Mouse (Mus musculus): Measurements from ENCODE around the gene Lce1g. TPM values are rescaled to one million over a fixed set of nuclear protein-coding genes. Genes with fewer than 3 reads are reported as not detected.

The Lce1g gene
- polyA plus RNA-seq (2016; fragmentation: Nextera tagmentation; extraction: Ambion mirVana) = not detected in 2 replicates

DNA sequence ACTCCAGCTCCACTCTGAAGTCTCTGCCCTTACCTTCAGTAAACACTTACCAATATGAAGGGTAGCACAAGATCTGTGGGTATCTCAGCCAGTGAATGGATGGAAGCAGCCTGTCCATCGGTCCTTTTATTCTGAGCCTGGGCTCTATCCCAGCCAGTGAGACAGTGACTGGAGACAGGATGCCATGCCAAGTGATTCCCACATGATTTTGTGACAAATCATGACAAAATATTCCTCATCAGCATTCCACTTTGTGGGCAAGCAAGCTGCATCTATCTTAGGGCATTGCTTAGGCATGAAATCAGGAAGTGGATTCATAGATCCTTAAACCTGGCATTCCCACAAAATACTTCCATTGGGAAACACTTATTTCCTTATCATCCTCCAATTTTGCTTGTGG lies at the start of gene Lce1g:
Lce1g (minus strand) TSS at position 101 of the 400 bp plus-strand sequence.
- no peak within 1 kb of the TSS for H3K27ac ChIP-seq
- H3K4me1 ChIP-seq = no peaks in the 10 kb centered on the region
- no peaks in the 10 kb centered on the region for H3K36me3 ChIP-seq
- no peaks in the 10 kb centered on the region for H3K27me3 ChIP-seq (ENCODE audit: insufficient read depth, poor library complexity, severe bottlenecking)
- no peak for DNase-seq (ENCODE audit: low spot score)
- no peaks in the 10 kb centered on the region for H3K9me3 ChIP-seq
- 88% methylated on average over 1 of the region's 1 CpGs for WGBS
- H3K4me3 ChIP-seq = no peak within 1 kb of the TSS

DNA sequence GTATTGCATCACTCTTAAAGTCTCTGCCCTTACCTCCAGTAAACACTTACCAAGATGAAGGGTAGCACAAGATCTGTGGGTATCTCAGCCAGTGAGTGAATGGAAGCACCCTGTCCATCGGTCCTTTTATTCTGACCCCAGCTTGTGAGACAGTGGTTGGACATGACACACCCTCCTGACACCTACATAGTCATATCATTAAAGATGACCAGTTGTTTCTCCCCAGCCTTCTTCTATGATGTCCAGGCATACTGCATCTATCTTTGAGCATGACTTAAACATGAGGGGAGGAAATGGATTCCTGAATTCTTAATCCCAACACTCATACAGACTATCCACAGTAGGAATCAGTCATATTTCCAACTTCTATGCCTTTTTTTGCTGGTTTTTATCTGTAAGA lies 38.3 kb upstream of the Lce1g start, which contains the start of gene Lce1j:
Lce1j (minus strand) TSS at position 101 of the 400 bp plus-strand sequence.
- H3K4me1 ChIP-seq = no peaks in the 10 kb centered on the region
- no peaks in the 10 kb centered on the region for H3K36me3 ChIP-seq
- no peak within 1 kb of the TSS for H3K4me3 ChIP-seq
- WGBS = 76% methylated on average over 1 of the region's 1 CpGs
- no peak within 1 kb of the TSS for H3K27ac ChIP-seq
- H3K9me3 ChIP-seq = no peaks in the 10 kb centered on the region
- no peak for DNase-seq (ENCODE audit: low spot score)
- no peaks in the 10 kb centered on the region for H3K27me3 ChIP-seq (ENCODE audit: insufficient read depth, poor library complexity, severe bottlenecking)

DNA sequence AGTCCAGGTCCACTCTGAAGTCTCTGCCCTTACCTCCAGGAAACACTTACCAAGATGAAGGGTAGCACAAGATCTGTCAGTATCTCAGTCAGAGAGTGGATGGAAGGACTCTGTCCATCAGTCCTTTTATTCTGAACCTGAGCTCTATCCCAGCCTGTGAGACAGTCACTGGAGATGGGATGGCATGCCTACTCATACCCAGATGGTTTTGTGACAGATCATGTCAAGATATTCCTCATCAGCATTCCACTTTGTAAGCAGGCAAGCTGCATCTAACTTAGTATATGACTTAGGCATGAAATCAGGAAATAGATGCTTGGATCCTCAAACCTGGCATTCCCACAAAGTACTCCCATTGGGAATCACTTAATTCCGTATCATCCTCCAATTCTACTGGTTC lies 26.7 kb upstream of the Lce1g start, which contains the start of gene Lce1i:
Lce1i (minus strand) TSS at position 101 of the 400 bp plus-strand sequence.
- 67% methylated on average over 1 of the region's 1 CpGs for WGBS
- DNase-seq (ENCODE audit: low spot score) = no peak
- Histone ChIP-seq H3K4me1 (no peaks in the 10 kb centered on the region), H3K36me3 (no peaks in the 10 kb centered on the region), H3K9me3 (no peaks in the 10 kb centered on the region), H3K27me3 (ENCODE audit: insufficient read depth, poor library complexity, severe bottlenecking) (no peaks in the 10 kb centered on the region), H3K27ac (no peak within 1 kb of the TSS), H3K4me3 (no peak within 1 kb of the TSS)

DNA sequence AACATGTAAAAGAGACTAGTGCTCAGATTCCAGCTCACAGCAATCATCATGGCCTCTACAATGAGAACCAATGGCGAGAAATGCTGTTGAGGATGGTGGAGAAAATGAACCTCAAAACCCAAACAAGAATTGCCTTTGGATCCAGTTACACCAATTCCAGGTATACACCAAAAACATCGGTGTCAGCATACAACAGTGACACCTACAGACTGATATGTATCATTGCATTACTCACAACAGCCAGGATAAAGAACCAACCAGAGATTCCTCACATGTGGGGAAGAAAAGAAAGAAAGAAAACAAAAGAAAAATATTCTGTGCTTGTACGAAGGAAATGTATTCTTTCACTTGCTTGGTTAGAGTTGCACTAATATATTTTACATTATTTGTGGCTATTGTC lies 19.4 kb upstream of the Lce1g start:
- no peaks in the 10 kb centered on the region for H3K36me3 ChIP-seq
- no peak for DNase-seq (ENCODE audit: low spot score)
- H3K9me3 ChIP-seq = no peaks in the 10 kb centered on the region
- no peaks in the 10 kb centered on the region for H3K4me1 ChIP-seq
- H3K4me3 ChIP-seq = no peak overlapping the region
- 19% methylated on average over 3 of the region's 3 CpGs for WGBS
- no peaks in the 10 kb centered on the region for H3K27me3 ChIP-seq (ENCODE audit: insufficient read depth, poor library complexity, severe bottlenecking)
- no peak overlapping the region for H3K27ac ChIP-seq

DNA sequence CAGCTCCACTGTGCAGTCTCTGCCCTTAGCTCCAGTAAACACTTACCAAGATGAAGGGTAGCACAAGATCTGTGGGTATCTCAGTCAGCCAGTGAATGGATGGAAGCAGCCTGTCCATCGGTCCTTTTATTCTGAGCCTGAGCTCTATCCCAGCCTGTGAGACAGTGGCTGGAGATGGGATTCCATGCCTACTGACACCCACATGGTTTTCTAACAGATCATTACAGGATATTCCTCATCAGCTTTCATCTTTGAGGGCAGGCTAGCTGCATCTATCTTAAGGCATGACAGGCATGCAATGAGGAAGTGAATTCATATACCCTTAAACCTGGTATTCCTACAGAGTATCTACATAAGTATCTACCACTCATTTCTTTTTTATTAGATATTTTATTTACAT lies 12.8 kb upstream of the Lce1g start, which contains the start of gene Lce1h:
Lce1h (minus strand) TSS at position 101 of the 400 bp plus-strand sequence.
- no peak for DNase-seq (ENCODE audit: low spot score)
- no peak within 1 kb of the TSS for H3K27ac ChIP-seq
- no peaks in the 10 kb centered on the region for H3K4me1 ChIP-seq
- H3K27me3 ChIP-seq (ENCODE audit: insufficient read depth, poor library complexity, severe bottlenecking) = no peaks in the 10 kb centered on the region
- H3K4me3 ChIP-seq = no peak within 1 kb of the TSS
- H3K9me3 ChIP-seq = no peaks in the 10 kb centered on the region
- H3K36me3 ChIP-seq = no peaks in the 10 kb centered on the region
- 86% methylated on average over 1 of the region's 1 CpGs for WGBS

DNA sequence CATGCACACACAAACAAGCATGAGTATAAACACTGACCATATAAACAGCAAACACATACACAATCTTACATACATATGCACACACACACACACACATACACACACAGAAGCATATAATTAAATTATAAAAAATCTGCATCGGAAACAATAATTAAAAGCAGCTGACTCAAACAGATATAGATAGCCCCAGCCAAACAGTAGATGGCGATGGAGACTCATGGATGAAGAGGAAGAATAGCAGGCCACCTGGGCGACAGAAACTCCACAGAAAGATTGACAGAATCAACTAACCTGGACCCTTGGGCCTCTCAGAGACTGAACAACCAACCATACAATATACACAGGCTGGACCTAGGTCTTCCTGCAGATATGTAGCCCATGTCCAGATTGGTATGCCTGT lies 1.1 kb upstream of the Lce1g start:
- Histone ChIP-seq H3K9me3 (no peaks in the 10 kb centered on the region), H3K4me1 (no peaks in the 10 kb centered on the region), H3K27me3 (ENCODE audit: insufficient read depth, poor library complexity, severe bottlenecking) (no peaks in the 10 kb centered on the region), H3K36me3 (no peaks in the 10 kb centered on the region), H3K4me3 (no peak overlapping the region), H3K27ac (no peak overlapping the region)
- WGBS = 39% methylated on average over 3 of the region's 3 CpGs
- DNase-seq (ENCODE audit: low spot score) = no peak

DNA sequence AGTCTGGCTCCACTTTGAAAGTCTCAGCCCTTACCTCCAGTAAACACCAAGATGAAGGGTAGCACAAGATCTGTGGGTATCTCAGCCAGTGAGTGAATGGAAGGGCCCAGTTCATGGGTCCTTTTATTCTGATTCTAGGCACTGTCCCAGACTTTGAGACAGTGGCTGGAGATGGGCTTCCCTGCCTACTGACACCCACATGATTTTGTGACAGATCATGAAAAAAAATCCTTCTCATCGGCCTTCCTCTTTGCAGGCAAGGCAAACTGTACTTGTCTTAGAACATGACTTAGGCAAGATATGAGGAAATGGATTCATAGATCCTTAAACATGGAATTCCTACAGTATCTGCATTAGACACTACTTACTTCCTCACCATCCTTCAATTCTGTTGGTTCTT lies 13.1 kb downstream of the Lce1g start, which contains the start of gene Gm38119:
Gm38119 (minus strand) TSS at position 101 of the 400 bp plus-strand sequence.
- Histone ChIP-seq H3K4me3 (no peak within 1 kb of the TSS), H3K36me3 (no peaks in the 10 kb centered on the region), H3K27ac (no peak within 1 kb of the TSS), H3K27me3 (ENCODE audit: insufficient read depth, poor library complexity, severe bottlenecking) (no peaks in the 10 kb centered on the region), H3K4me1 (no peaks in the 10 kb centered on the region), H3K9me3 (no peaks in the 10 kb centered on the region)
- 87% methylated on average over 1 of the region's 1 CpGs for WGBS
- no peak for DNase-seq (ENCODE audit: low spot score)

DNA sequence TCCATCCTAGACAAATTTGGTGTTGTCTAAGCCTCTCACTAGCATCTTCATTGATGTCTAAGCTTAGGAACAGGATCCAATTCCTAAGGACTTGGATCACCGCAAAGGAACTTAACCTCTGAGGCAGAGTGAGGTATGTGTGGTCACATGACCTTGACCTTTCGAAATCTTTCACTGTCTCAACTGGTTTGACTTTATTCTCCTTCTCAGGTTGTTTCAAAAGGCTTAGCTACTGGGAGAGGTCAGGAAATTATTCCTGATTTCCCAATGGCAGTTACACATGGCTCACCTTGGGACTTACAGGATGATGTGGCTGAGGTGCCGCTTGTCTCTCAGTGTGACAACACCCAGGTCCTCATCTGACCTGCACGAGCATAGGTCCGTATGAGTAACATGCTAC lies 29.5 kb downstream of the Lce1g start:
- Histone ChIP-seq H3K4me1 (no peaks in the 10 kb centered on the region), H3K4me3 (no peak overlapping the region), H3K27me3 (ENCODE audit: insufficient read depth, poor library complexity, severe bottlenecking) (no peaks in the 10 kb centered on the region), H3K36me3 (no peaks in the 10 kb centered on the region), H3K27ac (no peak overlapping the region), H3K9me3 (no peaks in the 10 kb centered on the region)
- DNase-seq (ENCODE audit: low spot score) = no peak
- 82% methylated on average over 5 of the region's 5 CpGs for WGBS

GRCm38 (mm10) chr3:92720250-92720649 lies 31.9 kb downstream of the Lce1g start, which contains the start of gene Lce1f:
Lce1f (minus strand) TSS chr3:92720350.
- no peaks in the 10 kb centered on the region for H3K9me3 ChIP-seq
- H3K36me3 ChIP-seq = no peaks in the 10 kb centered on the region
- no peaks in the 10 kb centered on the region for H3K4me1 ChIP-seq
- no peak for DNase-seq (ENCODE audit: low spot score)
- 74% methylated on average over 3 of the region's 3 CpGs for WGBS
- H3K4me3 ChIP-seq = no peak within 1 kb of the TSS
- H3K27me3 ChIP-seq (ENCODE audit: insufficient read depth, poor library complexity, severe bottlenecking) = no peaks in the 10 kb centered on the region
- H3K27ac ChIP-seq = no peak within 1 kb of the TSS

- Histone ChIP-seq H3K36me3 (no peaks in the 10 kb centered on the region), H3K4me1 (no peaks in the 10 kb centered on the region), H3K27ac (no peak overlapping the region), H3K4me3 (no peak overlapping the region), H3K27me3 (ENCODE audit: insufficient read depth, poor library complexity, severe bottlenecking) (no peaks in the 10 kb centered on the region), H3K9me3 (no peaks in the 10 kb centered on the region)
- DNase-seq (ENCODE audit: low spot score) = no peak
Observed at GRCm38 (mm10) chr3:92715122-92715521, 37.0 kb downstream of the Lce1g start.

DNA sequence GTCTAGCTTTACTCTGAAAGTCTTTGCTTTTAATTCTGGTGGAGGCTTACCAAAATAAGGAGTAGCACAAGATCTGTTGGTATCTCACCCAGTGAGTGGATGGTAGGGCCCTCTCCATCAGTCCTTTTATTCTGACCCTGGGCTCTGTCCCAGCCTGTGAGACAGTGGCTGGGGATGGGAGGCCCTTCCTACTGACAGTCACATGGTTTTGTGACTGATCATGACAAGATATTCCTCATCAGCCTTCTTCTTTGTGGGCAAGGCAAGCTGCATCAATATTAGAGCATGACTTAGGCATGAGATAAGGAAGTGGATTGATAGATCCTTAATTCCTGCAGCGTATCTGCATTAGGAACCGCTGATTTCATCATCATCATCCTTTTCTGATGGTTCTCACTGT lies 43.2 kb downstream of the Lce1g start, which contains the start of gene Lce1e:
Lce1e (minus strand) TSS at position 101 of the 400 bp plus-strand sequence.
- Histone ChIP-seq H3K4me1 (no peaks in the 10 kb centered on the region), H3K4me3 (no peak within 1 kb of the TSS), H3K27ac (no peak within 1 kb of the TSS), H3K27me3 (ENCODE audit: insufficient read depth, poor library complexity, severe bottlenecking) (no peaks in the 10 kb centered on the region), H3K36me3 (no peaks in the 10 kb centered on the region), H3K9me3 (no peaks in the 10 kb centered on the region)
- no peak for DNase-seq (ENCODE audit: low spot score)
- 89% methylated on average over 2 of the region's 2 CpGs for WGBS

Other genes starting within 250 kb of the Lce1g start
- gene 2310046K23Rik, start 217.8 kb downstream of the Lce1g start, polyA plus RNA-seq (2016; fragmentation: Nextera tagmentation; extraction: Ambion mirVana) = not detected in 2 replicates
- gene Ivl, start 178.6 kb downstream of the Lce1g start, polyA plus RNA-seq (2016; fragmentation: Nextera tagmentation; extraction: Ambion mirVana) = not detected in 2 replicates
- not detected in 2 replicates for gene Smcp, start 163.3 kb downstream of the Lce1g start, polyA plus RNA-seq (2016; fragmentation: Nextera tagmentation; extraction: Ambion mirVana)
- gene 2210017I01Rik, start 144.8 kb downstream of the Lce1g start, polyA plus RNA-seq (2016; fragmentation: Nextera tagmentation; extraction: Ambion mirVana) = not detected in 2 replicates
- gene Lce6a, start 130.7 kb downstream of the Lce1g start, polyA plus RNA-seq (2016; fragmentation: Nextera tagmentation; extraction: Ambion mirVana) = not detected in 2 replicates
- not detected in 2 replicates for gene Lce1a1, start 104.0 kb downstream of the Lce1g start, polyA plus RNA-seq (2016; fragmentation: Nextera tagmentation; extraction: Ambion mirVana)
- gene Lce1b, start 95.4 kb downstream of the Lce1g start, polyA plus RNA-seq (2016; fragmentation: Nextera tagmentation; extraction: Ambion mirVana) = not detected in 2 replicates
- gene Lce1a2, start 82.0 kb downstream of the Lce1g start, polyA plus RNA-seq (2016; fragmentation: Nextera tagmentation; extraction: Ambion mirVana) = not detected in 2 replicates
- not detected in 2 replicates for gene Lce1c, start 73.1 kb downstream of the Lce1g start, polyA plus RNA-seq (2016; fragmentation: Nextera tagmentation; extraction: Ambion mirVana)
- not detected in 2 replicates for gene Lce1d, start 65.1 kb downstream of the Lce1g start, polyA plus RNA-seq (2016; fragmentation: Nextera tagmentation; extraction: Ambion mirVana)
- gene Lce1e, start 43.3 kb downstream of the Lce1g start, polyA plus RNA-seq (2016; fragmentation: Nextera tagmentation; extraction: Ambion mirVana) = not detected in 2 replicates
- not detected in 2 replicates for gene Lce1f, start 32.0 kb downstream of the Lce1g start, polyA plus RNA-seq (2016; fragmentation: Nextera tagmentation; extraction: Ambion mirVana)
- gene Gm38119, start 13.2 kb downstream of the Lce1g start, polyA plus RNA-seq (2016; fragmentation: Nextera tagmentation; extraction: Ambion mirVana) = not detected in 2 replicates
- not detected in 2 replicates for gene Lce1h, start 12.7 kb upstream of the Lce1g start, polyA plus RNA-seq (2016; fragmentation: Nextera tagmentation; extraction: Ambion mirVana)
- not detected in 2 replicates for gene Lce1i, start 26.6 kb upstream of the Lce1g start, polyA plus RNA-seq (2016; fragmentation: Nextera tagmentation; extraction: Ambion mirVana)
- not detected in 2 replicates for gene Lce1j, start 38.2 kb upstream of the Lce1g start, polyA plus RNA-seq (2016; fragmentation: Nextera tagmentation; extraction: Ambion mirVana)
- gene Lce1k, start 55.6 kb upstream of the Lce1g start, polyA plus RNA-seq (2016; fragmentation: Nextera tagmentation; extraction: Ambion mirVana) = not detected in 2 replicates
- not detected in 2 replicates for gene Kprp, start 74.9 kb upstream of the Lce1g start, polyA plus RNA-seq (2016; fragmentation: Nextera tagmentation; extraction: Ambion mirVana)
- gene Lce1l, start 98.9 kb upstream of the Lce1g start, polyA plus RNA-seq (2016; fragmentation: Nextera tagmentation; extraction: Ambion mirVana) = not detected in 2 replicates
- not detected in 2 replicates for gene 2310050C09Rik, start 117.9 kb upstream of the Lce1g start, polyA plus RNA-seq (2016; fragmentation: Nextera tagmentation; extraction: Ambion mirVana)
- not detected in 2 replicates for gene Lce3a, start 173.9 kb upstream of the Lce1g start, polyA plus RNA-seq (2016; fragmentation: Nextera tagmentation; extraction: Ambion mirVana)
- gene Lce3b, start 180.6 kb upstream of the Lce1g start, polyA plus RNA-seq (2016; fragmentation: Nextera tagmentation; extraction: Ambion mirVana) = not detected in 2 replicates
- gene Lce3c, start 192.1 kb upstream of the Lce1g start, polyA plus RNA-seq (2016; fragmentation: Nextera tagmentation; extraction: Ambion mirVana) = not detected in 2 replicates
- gene Lce3d, start 205.1 kb upstream of the Lce1g start, polyA plus RNA-seq (2016; fragmentation: Nextera tagmentation; extraction: Ambion mirVana) = not detected in 2 replicates
- not detected in 2 replicates for gene Lce3e, start 214.7 kb upstream of the Lce1g start, polyA plus RNA-seq (2016; fragmentation: Nextera tagmentation; extraction: Ambion mirVana)
- gene Lce3f, start 239.9 kb upstream of the Lce1g start, polyA plus RNA-seq (2016; fragmentation: Nextera tagmentation; extraction: Ambion mirVana) = not detected in 2 replicates